Mouse (Mus musculus): ENCODE results near the gene Slx1b. TPM values are rescaled to one million over a fixed set of nuclear protein-coding genes. Genes with fewer than 3 reads are reported as not detected.

The Slx1b gene
- polyA plus RNA-seq, 1 experiment from 2014 or later = 14.8 TPM

DNA sequence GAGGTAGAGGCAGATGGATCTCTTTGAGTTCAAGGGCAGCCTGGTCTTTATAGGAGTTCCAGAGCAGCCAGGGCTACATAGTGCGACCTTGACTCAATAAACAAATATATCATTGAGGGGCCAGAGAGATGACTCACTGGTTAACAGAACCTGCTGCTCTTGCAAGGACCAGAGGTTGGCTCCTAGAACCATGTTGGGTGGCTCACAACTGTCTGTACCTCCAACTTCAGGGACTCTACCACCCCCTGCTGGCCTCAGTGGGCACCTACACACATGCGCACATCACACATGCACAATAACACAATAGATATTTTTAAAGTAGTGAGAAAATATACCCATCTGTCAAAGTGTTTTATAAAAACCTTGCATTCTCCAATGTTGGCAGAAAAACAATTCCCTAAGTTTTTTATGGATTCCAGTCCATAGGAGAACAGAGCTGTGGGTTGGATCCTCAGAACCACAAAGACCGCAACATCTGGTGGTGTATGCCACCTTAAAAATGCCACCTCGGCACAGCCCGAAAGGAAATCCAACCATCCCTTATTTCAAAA, 23.3 kb upstream of the Slx1b start:
- no peak for DNase-seq (ENCODE audit: low read depth, low spot score)
- ChIA-PET POLR2A (interaction anchor here (0.5 kb wide), 1 partner anchor 880 kb away, joined by 8 read pairs; no protein-coding TSS in a partner anchor), CTCF (no interaction called here)
- no peak for ATAC-seq
- no peaks in the 10 kb centered on the region for H3K27me3 ChIP-seq
- peak; percentile 36 for TF ChIP-seq CTCF (IDR thresholded peaks at IDR 0.05)
- in situ Hi-C loops (cut with MboI; ENCODE audit: low pct_unique_long_range_greater_than_20kb) = no loop called here

DNA sequence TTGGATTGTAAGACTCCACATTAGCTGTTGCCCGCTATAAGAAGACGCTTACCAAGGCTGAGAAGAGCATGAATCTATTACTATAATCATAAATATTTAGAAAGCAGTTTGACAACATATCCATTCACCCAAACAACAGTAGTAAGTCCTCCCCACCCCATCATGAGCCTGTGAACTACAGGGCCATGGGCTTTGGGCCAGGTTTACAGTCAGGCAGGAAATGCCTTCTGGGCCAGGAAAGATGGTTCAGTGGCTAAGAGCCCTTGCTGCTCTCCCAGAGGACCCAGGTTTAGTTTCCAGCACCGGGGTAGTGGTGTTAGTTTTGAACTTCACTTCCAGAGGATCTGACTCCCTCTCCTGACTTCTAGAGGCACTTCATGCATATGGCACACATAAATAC, 22.0 kb upstream of the Slx1b start:
- ChIA-PET POLR2A (no interaction called here), CTCF (no interaction called here)
- in situ Hi-C loops (cut with MboI; ENCODE audit: low pct_unique_long_range_greater_than_20kb) = no loop called here
- ATAC-seq (no peak), DNase-seq (ENCODE audit: low read depth, low spot score) (no peak)
- no peak for TF ChIP-seq CTCF (IDR thresholded peaks at IDR 0.05)
- H3K27me3 ChIP-seq = no peaks in the 10 kb centered on the region

DNA sequence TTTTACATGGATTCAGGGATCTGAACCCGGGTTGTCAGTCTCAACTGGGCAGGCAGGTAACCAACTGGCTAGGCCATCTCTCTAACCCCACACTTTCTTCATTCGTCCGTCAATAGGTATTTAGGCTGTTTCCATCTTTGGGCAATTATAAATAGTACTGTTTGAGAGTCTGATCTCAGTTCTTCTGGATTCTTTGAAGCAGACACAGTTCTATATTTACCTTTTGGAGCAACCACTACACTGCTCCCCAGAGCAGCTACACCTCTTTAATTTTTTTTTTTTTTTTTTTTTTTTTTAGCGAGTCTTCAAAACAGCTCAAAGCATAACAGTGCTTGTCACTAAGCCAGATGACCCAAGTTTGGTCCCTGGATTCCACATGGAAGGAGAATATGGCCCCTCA, 20.1 kb upstream of the Slx1b start:
- in situ Hi-C loops (cut with MboI; ENCODE audit: low pct_unique_long_range_greater_than_20kb) = no loop called here
- ATAC-seq = no peak
- TF ChIP-seq CTCF (IDR thresholded peaks at IDR 0.05) = no peak
- ChIA-PET CTCF (no interaction called here), POLR2A (no interaction called here)
- no peaks in the 10 kb centered on the region for H3K27me3 ChIP-seq
- no peak for DNase-seq (ENCODE audit: low read depth, low spot score)

DNA sequence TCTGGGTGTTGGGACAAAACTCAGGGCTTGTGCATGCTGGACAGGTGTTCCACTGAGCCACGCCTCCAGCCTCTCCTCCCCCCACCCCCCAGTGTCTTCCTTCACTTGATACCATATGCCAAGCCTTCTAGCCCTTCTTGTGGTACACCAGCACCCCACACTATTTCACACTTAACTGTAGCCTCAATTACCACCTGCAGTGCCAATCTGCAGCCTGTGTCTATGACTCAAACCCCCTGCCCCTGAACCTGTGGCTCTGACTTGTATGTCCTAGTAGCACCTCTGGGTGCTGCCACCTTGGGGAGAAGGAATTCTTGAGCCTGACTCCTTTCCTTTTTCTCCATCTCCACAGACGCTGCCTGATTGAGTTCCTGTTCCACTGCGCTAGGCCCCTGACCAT, 16.3 kb upstream of the Slx1b start:
- ATAC-seq (no peak), DNase-seq (ENCODE audit: low read depth, low spot score) (no peak)
- POLR2A ChIA-PET = no interaction called here
- in situ Hi-C loops (cut with MboI; ENCODE audit: low pct_unique_long_range_greater_than_20kb) = no loop called here
- TF ChIP-seq CTCF (IDR thresholded peaks at IDR 0.05) = no peak
- CTCF ChIA-PET = no interaction called here
- H3K27me3 ChIP-seq = peaks cover 7% of the 10 kb centered on the region

DNA sequence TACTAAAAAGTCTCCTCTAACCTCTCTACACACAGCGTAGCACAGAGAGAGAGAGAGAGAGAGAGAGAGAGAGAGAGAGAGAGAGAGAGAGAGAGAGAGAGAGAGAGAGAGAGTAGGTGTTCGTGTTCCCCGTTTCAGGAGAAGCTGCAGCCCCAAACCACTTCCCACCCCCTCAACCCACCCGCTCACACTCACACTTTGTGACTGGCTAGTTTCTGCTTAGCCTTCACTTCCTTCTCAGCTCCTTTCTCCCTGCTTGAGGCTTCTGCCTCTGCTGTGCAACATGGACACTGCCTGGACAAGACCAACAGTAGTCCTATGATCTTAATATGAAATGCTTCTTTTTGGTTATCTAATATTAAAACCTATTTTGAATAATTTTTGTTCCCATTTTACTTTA, 14.7 kb upstream of the Slx1b start:
- no peak for DNase-seq (ENCODE audit: low read depth, low spot score)
- ATAC-seq = no peak
- in situ Hi-C loops (cut with MboI; ENCODE audit: low pct_unique_long_range_greater_than_20kb) = no loop called here
- peaks cover 7% of the 10 kb centered on the region for H3K27me3 ChIP-seq
- CTCF ChIA-PET = no interaction called here
- POLR2A ChIA-PET = no interaction called here
- TF ChIP-seq CTCF (IDR thresholded peaks at IDR 0.05) = no peak

DNA sequence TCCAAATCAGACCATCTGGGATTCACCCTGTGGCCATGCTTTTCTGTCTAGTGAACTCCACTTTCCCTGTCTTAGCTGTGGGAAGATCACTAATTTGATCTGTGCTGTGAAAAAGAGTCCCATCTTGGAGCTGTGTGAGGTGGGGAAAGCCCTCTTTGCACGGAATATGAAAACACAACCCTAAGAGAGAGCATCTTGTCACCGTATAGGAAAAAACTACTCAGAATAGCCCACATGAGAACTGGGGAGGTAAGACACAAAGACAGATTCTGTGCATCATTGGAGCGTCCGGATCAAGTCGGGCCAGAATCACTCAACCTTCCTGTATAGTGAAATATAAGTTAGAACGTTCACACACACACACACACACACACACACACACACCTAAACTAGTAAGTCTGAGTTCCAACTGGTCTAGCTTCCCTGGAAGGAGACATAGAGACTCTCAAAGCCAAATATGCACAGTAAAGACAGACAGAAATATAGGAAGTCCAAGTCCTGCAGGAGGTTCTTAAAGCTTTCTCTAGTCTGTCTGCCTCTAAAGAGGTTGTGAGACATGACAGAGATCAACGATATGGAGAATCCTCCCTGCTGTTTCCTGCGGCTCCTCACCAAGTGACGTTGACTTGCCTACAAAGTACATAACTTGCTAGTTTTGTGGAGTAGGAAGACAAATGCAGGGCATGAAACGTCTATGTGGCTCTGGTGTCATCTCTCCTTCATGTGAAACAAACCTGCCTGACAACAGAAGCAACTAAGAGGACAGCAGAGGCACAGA, 12.8 kb upstream of the Slx1b start:
- ATAC-seq (no peak), DNase-seq (ENCODE audit: low read depth, low spot score) (no peak)
- in situ Hi-C loops (cut with MboI; ENCODE audit: low pct_unique_long_range_greater_than_20kb) = no loop called here
- TF ChIP-seq CTCF (IDR thresholded peaks at IDR 0.05) = no peak
- peaks cover 12% of the 10 kb centered on the region for H3K27me3 ChIP-seq
- POLR2A ChIA-PET = no interaction called here
- CTCF ChIA-PET = no interaction called here

DNA sequence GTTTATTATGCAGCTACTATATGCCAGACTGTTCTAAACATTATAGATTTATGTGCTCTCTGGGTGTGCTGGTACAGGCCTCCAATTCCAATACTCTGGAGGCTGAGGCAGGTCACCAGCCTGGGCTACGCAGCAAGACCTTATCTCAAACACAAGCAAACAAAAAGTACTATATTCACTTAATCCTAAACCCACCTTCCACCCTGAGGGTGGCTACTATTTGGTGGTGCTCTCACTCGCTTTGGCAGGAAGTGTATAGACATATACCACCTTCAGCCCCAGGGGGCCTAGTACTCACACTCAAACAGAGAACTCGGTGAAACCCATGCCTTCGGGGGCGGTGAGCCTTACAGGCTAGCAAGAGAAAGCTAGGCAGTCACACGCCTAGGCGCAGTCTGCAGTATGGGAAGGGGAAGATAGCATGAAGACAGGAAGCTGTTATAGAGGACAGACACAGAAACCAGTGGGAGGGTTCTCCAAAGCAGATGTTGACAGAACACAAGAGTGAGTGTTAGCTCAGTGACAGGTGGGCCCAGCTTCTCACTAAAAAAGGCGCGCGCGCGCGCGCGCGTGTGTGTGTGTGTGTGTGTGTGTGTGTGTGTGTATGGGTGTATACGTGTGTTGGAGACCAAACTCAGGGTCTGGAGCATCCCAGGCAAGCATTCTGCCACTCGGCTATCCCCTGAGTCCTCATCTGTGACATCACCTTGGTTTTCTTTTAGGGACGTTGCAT, 12.0 kb upstream of the Slx1b start, which contains the start of gene Coro1a:
Gene Coro1a (minus strand): TSS at position 346 of the 733 bp plus-strand sequence.
- TF ChIP-seq CTCF (IDR thresholded peaks at IDR 0.05) = no peak
- no peak for DNase-seq (ENCODE audit: low read depth, low spot score)

DNA sequence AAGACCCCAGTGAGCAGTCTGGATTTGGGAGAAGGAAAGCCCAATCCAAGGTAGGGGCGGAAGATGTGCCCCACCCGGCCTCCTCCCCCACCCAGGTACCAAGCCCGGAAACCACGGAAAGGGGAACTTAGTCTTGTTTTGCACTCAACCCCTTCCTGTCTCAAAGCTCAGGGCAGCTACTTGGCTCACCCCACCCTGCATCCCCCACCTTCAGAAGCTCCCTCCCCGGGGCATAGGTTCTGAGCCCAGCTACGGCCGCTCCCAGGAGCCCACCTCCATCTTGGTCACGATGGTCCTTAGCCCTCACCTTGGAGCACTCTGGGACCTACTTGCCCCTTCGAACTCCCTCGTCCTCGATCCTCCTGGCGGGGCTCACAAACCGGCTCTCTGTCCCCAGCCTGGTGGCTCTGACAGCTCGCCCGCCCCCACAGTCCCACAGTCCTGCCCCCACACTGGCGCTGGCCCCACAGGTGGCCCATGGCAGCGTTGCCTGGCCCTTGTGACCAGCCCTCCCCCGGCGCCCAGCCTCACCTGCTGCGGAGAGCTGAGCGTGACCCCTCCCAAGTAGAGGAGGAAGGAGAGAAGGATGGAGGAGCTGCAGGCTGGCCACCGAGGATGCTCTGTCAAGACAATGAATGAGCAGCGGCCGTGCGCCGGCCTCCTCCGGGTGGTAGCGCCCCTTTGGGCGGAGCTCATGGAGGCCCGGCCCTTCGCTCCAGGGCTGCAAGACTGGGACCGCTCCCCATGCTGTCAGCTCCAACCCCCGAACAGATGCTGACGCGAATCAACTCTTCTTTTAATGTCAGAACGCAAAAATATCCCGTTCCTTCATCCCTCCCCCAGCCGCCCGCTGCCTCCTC, 8.8 kb upstream of the Slx1b start:
- ATAC-seq = no peak
- no peak for TF ChIP-seq CTCF (IDR thresholded peaks at IDR 0.05)

More for the DNA sequence above, 12.0 kb upstream of the Slx1b start, which contains the start of gene Coro1a:
- no peak for ATAC-seq
- H3K27me3 ChIP-seq = peaks cover 12% of the 10 kb centered on the region
- in situ Hi-C loops (cut with MboI; ENCODE audit: low pct_unique_long_range_greater_than_20kb) = no loop called here
- POLR2A ChIA-PET = no interaction called here
- CTCF ChIA-PET = interaction anchor here (1.4 kb wide), 1 partner anchor 25 kb away, joined by 4 read pairs; no protein-coding TSS in a partner anchor

DNA sequence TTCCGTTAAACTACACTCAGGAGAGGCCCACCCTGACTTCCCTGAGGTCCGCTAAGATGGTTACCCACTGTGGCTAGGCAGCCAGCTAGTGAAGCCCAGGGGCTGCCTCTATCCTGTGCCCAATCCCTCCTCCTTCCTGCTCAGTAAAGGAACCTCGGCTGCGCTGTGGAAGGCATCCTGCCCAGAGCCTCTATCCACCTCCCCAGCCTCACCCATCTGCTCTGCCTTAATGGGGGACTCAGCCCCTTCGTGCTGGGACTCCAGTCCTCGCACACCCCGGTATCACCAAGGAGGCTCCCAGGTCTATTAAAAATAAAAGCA, 8.1 kb upstream of the Slx1b start:
- ATAC-seq (no peak), DNase-seq (ENCODE audit: low read depth, low spot score) (no peak)
- H3K27me3 ChIP-seq = peaks cover 5% of the 10 kb centered on the region
- ChIA-PET POLR2A (no interaction called here), CTCF (interaction anchor here (1.1 kb wide), 1 partner anchor 11 kb away, joined by 3 read pairs; no protein-coding TSS in a partner anchor)
- no peak for TF ChIP-seq CTCF (IDR thresholded peaks at IDR 0.05)
- in situ Hi-C loops (cut with MboI; ENCODE audit: low pct_unique_long_range_greater_than_20kb) = no loop called here

More for the DNA sequence above, 8.8 kb upstream of the Slx1b start:
- in situ Hi-C loops (cut with MboI; ENCODE audit: low pct_unique_long_range_greater_than_20kb) = no loop called here
- no peak for DNase-seq (ENCODE audit: low read depth, low spot score)
- CTCF ChIA-PET = no interaction called here
- POLR2A ChIA-PET = no interaction called here
- peaks cover 5% of the 10 kb centered on the region for H3K27me3 ChIP-seq

All from Patski (cell line).